Mouse (Mus musculus): Measurements from ENCODE around the gene Gca. TPM values are rescaled to one million over a fixed set of nuclear protein-coding genes. Genes with fewer than 3 reads are reported as not detected.

The Gca gene
- 3.7 and 5.7 TPM in 2 replicates for polyA plus RNA-seq (2015; fragmentation: Nextera tagmentation; extraction: Ambion mirVana)

DNA sequence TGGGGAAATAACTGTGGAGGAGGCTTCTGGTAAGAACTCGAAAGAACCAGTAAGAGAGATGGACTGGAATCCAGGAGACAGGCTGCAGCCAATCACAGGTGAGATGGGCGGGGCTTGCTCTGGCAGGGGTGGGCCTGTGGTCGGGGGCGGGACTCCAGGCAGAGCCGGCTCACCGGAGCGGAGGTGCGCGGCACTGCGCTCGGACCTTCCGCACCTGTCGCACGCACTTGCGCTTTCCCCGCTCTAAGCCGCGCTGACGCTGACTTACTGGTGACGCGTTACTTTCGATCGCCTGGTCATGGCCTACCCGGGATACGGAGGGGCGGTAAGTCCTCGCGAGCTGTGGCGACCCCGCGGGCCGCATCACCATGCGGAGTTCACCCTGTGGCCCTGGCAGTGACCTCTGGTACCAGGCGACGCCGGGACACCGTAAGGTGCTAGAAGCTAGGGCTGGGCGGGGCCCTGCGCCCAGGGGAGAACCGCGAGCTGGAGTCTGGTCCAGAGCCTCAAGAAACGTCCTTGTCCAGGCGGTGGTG, at the start of gene Gca:
Gene Gca, plus strand, starts transcription at position 151 of the 536 bp plus-strand sequence.

GRCm38 (mm10) chr2:62646014-62646645, 18.0 kb upstream of the Gca start, which contains the start of gene Ifih1:
Gene Ifih1 (minus strand): TSS chr2:62646255.

Other genes with a start within 250 kb of the Gca start
- gene Gcg, start 180.6 kb upstream of the Gca start, polyA plus RNA-seq (2015; fragmentation: Nextera tagmentation; extraction: Ambion mirVana): 0.90 and 1.4 TPM in 2 replicates
- 0.26 and 0.74 TPM in 2 replicates for gene Fap, start 90.2 kb upstream of the Gca start, polyA plus RNA-seq (2015; fragmentation: Nextera tagmentation; extraction: Ambion mirVana)
- 8.0 TPM in 2 replicates for gene Ifih1, start 18.0 kb upstream of the Gca start, polyA plus RNA-seq (2015; fragmentation: Nextera tagmentation; extraction: Ambion mirVana)